Mouse (Mus musculus): Measurements from ENCODE around the gene Cldn18. TPM values are rescaled to one million over a fixed set of nuclear protein-coding genes. Genes with fewer than 3 reads are reported as not detected.

The Cldn18 gene
- total and polyA plus RNA-seq, 3 experiments, result not detected

DNA sequence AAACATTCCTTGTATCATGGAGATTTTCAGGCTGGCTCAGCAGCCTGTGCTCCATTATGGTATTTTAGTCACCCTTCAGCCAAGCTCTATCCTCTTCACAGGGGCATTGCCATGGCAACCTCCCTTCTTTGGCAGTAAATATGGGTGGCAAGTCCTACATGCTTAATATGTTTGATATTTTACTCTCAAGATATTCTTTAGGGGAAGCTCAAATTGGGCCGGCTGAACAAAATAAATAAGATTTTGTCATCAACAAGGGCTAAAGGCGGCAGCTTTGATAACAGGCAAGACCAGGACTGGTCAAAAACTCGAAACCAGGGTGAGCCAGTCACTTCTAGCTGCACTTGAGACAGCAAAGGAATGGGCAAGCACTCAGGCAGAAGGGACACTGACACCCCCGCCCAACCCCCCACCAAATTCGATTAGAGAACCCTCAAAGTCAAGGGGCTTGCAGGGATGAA, 32.0 kb downstream of the Cldn18 start:
- no peak for DNase-seq

DNA sequence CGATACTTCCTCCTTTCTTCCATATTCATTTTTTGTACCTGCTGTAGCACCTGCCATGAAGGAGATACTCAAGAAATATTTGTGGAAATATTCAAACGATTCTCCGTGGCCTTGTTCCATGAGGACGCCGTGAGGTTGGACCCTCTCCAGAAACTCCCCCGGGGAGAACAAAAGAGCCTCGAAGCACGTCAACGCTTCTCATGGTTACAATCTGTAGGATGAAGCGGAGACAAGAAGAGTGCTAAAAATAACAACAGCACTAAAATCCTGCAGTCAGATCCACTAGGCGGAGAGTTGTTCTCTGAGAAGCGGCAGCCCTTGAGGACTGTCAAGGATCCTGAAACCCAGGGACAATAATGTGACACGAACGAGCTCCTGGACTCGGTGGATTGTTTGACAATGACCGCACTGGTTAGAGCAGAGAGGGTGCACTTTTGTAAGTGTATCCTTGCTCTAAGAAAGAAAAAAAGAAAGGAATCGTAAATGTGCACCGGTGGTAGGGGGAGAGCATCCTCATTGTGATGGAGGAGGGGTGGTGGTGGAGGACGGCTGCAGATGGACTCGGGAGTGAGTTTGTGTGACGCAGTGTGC, 35.0 kb downstream of the Cldn18 start:
- DNase-seq, result no peak

DNA sequence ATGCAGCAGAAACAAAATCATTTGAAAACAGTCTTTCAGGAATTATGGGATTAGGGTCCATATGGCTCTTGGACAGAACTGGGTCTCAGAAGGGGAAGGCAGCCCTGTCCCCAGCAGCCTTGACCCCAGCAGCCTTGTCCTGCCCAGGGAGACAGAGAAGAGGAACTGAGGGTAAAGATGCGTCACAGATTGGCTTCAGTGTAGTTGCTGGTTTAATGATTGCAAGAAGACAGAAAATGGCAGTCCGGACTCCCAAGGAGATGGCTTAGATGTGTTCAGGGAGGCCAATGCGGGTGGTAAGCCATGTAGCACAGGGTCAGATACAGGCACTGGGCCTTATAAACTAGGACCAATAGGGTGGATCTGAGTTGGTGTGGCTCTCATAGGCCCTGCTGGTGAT, 41.4 kb downstream of the Cldn18 start:
- no peak for DNase-seq

DNA sequence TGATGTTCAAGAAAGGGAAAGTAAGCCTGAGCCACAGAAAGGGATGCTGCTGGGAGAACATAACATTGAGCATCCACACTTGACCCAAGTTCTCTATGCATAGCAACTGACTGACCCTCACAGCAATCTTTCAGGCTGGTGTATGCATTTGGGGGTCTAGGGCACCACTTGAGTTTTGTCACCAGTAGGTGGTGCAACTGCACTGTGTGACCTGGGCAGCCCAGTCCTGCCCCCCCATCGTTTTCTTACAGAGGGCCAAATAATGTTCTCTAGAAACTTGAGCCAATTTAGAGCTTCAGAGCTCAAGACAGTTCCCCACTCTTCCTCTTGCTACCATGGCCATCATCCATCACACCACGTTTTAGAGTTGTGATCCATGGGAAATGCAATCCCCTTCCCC, 45.5 kb downstream of the Cldn18 start:
- DNase-seq, result no peak

DNA sequence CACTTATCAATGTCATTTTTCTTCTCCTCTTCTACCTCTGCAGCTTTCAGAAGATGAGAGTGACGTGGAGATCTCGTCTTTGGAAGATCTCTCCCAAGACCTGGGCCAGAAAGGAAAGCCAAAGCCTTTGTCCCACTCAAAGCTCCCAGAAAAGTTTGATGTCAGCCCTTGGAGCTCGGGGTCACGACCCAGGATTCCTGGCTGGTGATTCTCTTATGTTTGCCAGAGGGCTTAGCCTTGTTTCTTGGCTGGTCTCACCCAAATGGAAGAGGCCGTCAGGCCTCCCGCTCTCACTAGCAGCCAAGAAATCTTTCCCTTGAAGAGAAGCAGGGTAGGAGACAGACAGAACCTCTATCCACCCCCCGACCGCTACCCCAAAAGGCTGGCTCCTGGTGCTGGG, 49.5 kb downstream of the Cldn18 start:
- DNase-seq, result peak; percentile 52

DNA sequence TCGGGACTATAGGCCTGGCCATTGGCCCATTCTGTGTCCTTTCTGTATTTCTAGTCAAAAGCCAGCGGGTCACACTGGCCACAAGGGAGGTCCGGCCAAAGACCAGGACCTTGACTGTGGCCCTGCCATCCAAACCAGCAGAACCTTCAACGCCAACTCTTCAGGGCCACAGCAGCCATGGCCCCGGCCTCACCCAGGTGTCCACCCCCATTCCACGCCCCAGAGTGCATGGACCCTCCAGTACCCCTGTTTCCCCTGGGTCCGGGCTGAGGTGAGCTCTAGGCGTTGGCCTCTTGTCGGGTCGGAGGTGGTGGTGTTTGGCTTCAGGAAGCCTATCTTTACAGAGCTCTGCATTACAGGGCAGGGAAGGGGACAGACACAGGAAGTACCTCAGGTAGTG, 54.2 kb downstream of the Cldn18 start:
- peak; percentile 23 for DNase-seq

DNA sequence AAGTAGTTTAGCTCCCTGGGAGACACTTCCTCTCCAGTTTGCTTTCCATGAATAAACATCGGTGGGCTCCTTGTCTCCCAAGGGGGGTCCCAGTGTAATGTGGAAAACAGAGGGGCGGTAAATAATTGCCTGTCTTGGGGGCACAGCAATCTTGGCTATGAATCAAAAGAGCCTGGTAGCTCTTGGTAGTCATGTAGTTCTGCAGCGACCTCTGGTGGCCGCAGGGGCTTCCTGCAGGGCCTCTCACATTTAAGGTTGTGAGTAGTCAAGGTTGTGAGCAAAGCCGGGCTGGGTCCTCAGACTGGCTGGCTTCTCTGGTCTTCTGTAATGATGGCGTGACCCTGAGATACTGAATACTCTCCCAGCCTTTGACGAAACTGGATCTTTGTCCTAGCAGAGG, 54.7 kb downstream of the Cldn18 start:
- DNase-seq, result peak; percentile 71

DNA sequence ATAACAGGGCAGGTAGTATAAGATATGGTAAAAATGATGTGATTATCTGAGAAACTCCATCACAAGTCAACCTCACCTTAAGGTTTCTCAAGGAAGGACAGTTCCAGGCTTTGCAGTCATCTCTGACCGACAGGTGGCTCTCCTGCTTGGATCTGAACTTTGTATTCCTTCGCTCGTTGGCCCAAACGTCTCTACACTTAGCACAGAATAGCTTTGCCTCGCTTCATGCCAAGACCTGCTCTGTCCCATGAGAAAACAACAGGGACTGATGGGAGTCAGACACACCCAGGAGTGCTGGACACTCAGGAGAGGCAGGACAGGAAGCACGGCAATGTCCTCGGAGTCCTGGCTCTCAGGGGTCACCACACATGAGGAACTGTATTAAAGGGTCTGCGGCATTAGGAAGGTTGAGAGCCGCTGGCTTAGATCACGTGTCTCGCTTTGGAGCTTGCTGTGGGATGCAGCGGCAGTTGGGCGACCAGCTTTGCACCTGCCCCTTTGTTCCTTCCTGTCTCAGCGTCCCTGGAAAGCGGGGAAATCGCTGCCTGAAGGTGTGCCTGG, 55.4 kb downstream of the Cldn18 start:
- DNase-seq, result no peak

DNA sequence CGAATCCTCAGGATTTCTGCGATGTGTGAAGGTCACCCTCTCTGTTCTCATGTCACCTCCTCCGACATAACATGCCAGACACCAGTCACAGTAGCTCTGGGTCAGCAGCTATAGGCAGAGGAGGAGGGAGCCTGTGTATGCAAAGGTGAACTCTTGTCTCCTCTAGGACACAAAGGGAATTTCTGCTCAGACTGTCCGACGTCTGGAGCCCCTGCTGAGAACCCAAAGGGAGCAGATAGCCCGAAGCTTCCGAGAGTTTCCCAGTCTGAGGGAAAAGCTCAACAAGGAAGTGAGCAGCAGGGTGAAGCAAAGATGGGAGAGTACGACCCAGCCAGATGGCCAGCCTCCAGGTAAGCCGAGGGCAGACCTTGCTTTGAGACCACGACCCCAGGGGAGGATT, 56.3 kb downstream of the Cldn18 start:
- no peak for DNase-seq

DNA sequence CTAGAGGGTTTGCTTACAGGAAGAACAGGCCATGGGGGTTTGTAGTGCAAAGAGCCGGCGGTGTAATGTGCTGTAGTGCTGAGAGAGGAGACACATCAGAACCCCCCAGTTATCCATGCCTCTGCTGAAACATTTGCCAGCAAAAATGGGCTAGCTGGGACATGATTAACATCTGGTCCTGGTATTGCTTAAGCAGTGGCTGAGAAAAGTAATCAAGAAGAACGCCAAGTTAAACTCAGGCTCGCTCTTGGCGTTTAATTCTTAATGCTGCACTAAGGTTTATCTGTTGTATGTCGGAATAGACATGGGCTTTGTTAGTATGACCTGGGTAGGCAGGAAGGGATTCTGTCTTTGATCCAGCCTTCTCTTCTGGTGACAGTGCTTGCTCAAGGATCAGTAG, 71.0 kb downstream of the Cldn18 start:
- DNase-seq, result no peak

DNA sequence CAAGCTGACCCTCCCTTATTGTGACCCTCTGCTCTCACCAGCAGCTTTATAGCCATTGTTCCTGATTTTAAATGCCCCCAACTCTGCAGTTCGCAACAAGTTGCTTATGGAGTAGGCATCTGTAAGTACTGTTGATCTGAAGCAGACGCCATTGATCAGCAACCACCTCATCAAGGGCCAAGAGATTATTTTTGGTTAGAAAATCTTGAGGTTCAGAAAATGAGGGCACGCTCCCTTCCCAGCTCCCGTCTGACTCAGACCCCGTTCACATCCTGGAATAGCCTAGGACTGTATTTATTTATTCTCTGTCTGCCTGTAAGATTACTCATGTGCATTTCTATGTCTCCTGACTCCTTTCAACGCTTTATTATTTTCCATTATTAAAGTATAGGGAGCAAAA, 71.7 kb downstream of the Cldn18 start:
- no peak for DNase-seq

DNA sequence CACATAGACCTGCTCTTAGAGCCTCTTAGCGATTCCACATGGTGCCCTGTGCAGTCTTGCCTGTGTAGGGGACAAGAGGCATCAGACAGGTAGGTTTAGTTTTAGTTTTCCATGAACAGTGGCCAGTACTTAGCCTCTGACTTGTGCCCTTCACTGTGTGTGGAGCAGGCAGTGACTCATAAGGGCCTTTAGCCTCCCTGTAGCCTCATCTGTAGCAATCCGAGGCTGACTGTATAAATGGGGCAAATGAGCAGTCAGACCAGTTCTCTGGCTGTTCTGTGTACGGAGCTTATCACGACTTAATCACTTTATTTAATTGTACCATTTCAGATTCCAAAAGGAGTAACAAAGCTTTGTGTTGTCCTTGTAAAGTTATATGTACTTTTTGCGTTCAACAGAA, 77.1 kb downstream of the Cldn18 start:
- peak; percentile 42 for DNase-seq

Other genes with a start within 250 kb of the Cldn18 start
- gene Armc8, start 148.4 kb downstream of the Cldn18 start, total RNA-seq (2021), result 10 to 100 TPM; 25.3 to 33.5 TPM
- 7.9 and 8.8 TPM in 2 replicates for gene Armc8, start 148.4 kb downstream of the Cldn18 start, polyA plus RNA-seq (2012; rRNA removed)
- 10 to 100 TPM; 12.9 to 13.9 TPM for gene Dbr1, start 141.5 kb downstream of the Cldn18 start, total RNA-seq (2021)
- 9.9 and 11.9 TPM in 2 replicates for gene Dbr1, start 141.5 kb downstream of the Cldn18 start, polyA plus RNA-seq (2012; rRNA removed)
- gene A4gnt, start 104.8 kb downstream of the Cldn18 start, total RNA-seq (2021), result not detected
- not detected in 2 replicates for gene A4gnt, start 104.8 kb downstream of the Cldn18 start, polyA plus RNA-seq (2012; rRNA removed)
- gene Dzip1l, start 87.8 kb downstream of the Cldn18 start, total RNA-seq (2021), result 1 to 10 TPM; 3.7 to 6.8 TPM
- gene Dzip1l, start 87.8 kb downstream of the Cldn18 start, polyA plus RNA-seq (2012; rRNA removed), result 2.5 and 4.0 TPM in 2 replicates
- not detected for gene Sox14, start 158.9 kb upstream of the Cldn18 start, total RNA-seq (2021)
- not detected in 2 replicates for gene Sox14, start 158.9 kb upstream of the Cldn18 start, polyA plus RNA-seq (2012; rRNA removed)

Data from adrenal gland, adult 2 months (tissue).